Mouse (Mus musculus) G1E-ER4 (cell line): ENCODE results near the gene Parm1. TPM values are rescaled to one million over a fixed set of nuclear protein-coding genes. Genes with fewer than 3 reads are reported as not detected.

ENCODE experiments used
- GATA1 ChIP-seq: IDR thresholded peaks from one replicate; pipeline ENCODE4 v1.8.0; 2012; ENCODE audit warnings: low read length, inconsistent platforms
- polyA plus RNA-seq: library from polyadenylated mRNA; stranded (reverse); fragments of >175 nt; gene quantifications from 2 replicates; pipeline ENCODE4 v1.2.3, GENCODE M21; 2012

Gene Parm1
- polyA plus RNA-seq, 1 experiment: 3.4 TPM

DNA sequence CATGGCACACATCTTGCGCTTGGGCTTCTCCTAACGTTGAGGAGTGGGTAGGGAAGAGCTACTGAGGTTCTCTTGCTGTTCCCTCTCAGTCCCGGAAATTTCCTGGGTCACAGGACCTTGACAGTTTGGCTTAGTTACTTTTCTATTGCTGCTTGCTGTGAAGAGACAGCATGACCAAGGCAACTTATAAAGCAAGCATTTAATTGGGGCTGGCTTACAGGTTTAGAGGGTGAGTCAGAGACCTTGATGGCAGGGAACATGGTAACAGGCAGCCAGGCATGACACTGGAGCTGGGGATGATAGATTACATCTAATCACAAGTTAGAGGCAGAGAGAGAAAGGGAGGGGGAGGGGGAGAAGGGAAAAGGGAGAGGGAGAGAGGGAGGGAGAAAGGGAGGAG lies 44.0 kb downstream of the Parm1 start:
- TF ChIP-seq GATA1: no peak

DNA sequence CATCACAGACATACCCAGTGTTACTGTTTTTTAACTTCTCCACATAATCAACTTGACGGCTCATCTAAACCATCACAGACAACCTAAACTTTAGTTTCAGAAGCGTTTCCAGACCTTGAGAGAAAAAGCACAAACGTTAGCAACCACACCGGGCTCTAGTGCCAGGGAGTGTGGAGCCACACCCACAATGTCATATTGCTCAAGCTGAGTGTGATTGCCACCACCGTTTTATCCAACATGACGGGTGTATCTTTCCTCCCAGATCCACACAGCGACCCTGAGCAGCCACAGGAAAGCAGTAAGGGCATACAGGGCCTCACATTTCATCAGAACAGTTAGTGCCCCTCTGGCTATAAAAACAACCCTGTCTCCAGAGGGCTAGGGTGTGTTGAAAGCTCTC lies 45.1 kb downstream of the Parm1 start:
- no peak for TF ChIP-seq GATA1

DNA sequence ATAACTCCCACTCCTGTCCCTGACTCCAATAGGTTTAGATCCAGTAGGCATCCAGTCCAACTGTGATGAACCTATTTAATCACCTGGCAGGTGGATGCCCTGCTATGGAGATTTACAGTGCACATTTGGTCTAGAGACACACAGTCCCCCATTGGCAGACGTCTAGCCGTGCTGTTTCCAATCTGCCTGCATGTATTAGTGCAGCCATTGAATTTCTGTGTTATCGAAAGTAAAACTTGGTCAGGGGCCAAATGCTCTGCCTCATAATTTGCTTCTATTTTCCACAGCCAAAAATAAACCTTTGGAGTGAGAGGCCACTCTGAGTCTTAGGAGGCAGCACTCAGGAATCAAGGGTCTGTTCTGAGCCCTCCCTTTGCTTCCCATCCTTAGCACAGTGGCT lies 46.6 kb downstream of the Parm1 start:
- no peak for TF ChIP-seq GATA1

DNA sequence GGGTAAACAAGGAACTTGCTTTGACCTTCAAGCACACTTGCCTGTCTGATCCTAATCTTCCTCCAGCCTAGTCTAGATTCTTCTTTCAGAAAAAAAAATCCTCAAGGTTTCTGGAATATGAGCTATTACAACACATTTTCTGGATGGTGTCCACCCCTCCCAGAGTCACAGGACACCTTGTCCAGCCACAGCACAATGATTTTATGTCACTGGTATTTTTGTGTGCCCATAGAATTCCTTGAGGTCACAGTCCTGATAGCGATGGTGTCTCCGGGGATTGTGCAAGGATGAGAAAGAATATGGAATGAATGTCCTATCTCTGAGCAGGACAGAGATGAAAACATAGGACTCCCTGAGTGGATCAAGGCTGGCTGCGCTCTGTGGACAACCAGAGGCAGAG lies 48.0 kb downstream of the Parm1 start:
- TF ChIP-seq GATA1: no peak

DNA sequence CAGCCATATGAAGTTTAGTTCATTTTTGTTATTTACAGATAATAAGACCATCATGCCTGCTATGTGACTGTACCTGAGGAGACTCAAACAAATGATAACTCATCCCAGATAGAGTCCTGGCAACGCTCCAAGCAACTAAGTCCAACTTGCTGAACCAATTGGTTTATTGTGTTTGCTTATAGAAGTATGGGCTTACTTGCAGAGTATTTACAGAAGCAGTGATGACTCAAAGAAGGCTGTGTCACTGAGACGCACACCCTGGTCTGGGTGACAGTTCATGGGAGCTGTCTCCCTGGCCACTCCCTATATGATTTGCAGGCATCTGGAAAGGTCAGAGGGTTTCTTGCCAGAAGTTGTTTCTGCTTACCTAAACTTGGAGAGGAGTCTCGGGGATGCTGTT lies 49.2 kb downstream of the Parm1 start:
- no peak for TF ChIP-seq GATA1

DNA sequence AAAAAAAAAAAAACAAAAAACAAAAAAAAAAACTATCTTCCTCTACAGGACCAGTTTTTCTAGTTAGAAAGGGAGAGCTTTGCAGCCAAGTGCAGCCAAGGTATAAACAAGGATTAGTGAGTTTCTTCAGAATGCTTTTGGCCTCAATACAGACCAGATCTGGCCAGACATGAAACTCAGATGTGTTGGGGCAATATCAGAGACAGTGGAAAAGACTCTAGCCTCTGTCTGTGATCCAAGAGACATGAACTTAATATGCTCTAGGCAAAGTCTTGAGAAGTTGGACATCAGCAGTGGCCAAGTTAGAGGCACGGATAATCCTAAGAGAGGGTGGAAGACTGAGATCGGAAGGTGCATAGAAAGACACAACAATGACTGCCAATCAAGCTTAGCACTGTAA lies 56.8 kb downstream of the Parm1 start:
- TF ChIP-seq GATA1: no peak

DNA sequence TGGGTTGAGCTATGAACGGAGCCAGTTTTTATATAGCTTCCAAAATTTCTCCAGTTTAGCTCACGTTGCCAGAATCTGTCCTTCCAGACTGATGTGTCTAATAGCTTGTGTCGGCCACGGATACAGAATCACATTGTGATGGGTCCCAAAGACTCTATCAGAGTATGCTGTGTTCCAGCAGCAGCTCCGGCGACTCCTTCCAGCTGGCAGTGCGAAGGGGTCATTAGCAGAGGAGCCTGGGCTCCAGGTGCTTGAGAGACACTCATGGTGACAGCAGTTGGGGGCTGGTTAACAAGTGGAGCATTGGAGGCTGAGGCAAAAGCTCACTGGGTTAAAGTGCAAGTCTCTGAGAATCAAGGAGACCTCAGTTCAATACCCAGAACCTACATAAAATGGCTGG lies 61.5 kb downstream of the Parm1 start:
- TF ChIP-seq GATA1: no peak

DNA sequence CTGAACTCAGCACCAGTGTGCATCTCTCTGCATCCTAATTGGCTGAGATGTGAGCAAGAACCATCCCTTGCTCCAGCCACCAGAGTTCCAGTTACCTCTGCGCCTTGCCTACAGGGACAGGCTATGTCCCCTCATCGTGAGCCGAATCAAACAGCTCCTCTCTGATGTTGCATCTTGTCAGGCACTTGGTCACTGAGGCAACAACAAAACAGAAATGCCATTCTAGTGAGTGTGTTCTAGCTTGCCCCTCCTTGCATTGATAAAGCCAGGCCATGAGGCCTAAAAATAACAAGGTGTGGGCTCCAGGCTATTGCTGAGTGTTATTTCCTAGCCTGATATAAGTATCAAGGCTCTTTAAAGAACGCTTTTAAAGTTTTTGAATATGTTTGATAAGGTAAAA lies 64.4 kb downstream of the Parm1 start:
- no peak for TF ChIP-seq GATA1

DNA sequence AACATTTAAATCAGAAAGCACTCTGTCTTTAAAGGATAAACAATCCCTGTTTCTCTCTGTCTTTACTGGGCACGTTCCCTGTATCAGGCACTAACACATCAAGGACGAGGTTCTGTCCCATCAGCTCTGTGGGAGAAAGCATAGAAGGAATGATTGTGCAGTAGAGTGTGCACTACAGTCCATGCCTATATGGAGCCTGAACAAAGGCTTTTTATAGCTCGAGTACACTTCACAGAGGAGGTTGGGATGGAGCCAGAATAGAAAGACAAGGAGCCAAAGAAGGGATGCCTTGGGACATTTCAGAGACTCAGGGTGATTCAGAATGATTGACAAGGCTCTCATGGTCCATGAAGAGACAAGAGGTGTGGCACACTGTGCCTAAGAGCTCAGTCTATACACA lies 68.8 kb downstream of the Parm1 start:
- TF ChIP-seq GATA1: no peak

DNA sequence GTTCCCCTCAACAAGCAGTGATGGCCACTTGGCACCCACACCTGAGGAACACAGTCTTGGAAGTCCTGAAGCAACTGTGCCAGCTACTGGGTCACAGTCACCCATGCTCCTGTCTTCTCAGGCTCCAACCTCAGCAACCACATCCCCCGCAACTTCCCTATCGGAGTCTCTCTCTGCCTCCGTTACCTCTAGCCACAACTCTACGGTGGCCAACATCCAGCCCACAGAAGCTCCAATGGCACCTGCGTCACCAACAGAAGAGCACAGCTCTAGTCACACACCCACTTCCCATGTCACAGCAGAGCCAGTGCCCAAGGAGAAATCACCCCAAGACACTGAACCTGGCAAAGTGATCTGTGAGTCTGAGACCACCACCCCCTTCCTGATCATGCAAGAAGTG lies 76.7 kb downstream of the Parm1 start:
- TF ChIP-seq GATA1: no peak

DNA sequence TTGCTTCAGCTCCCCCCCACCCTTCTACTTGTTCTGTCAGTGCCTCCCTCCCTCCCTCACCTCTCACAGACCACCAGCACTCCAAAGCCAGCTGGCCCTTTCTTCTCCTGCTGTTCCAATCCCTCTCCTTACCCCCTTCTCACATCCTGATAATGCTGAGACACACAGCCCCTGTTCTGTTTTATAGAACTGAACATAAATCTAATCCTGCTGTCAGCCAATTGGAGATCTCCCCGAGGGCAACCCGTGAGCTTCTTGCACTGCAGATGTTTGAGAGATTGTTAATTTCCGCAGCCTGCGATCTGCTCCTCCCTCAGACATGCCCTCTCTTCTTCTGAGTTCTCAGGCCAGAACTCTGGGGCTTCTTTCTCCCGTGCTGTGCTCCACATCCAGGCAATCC lies 79.8 kb downstream of the Parm1 start:
- no peak for TF ChIP-seq GATA1

DNA sequence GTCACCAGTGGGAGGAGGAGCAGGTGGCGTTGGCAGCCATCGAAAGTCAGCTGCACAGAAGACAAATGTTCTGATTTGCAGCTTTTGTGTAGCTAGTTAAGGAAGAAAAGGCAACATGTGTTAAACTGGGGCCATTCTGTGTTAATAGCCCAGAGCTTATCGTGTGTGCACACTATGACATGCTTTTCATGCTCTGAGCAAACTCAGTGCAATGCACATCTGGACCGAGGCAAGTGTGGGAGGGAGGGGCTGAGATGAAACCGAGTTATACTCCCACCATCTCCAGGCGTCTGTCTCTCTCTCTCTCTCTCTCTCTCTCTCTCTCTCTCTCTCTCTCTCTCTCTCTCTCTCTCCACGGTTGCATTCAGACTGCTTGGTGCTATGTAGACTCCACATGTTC lies 82.4 kb downstream of the Parm1 start:
- TF ChIP-seq GATA1: no peak

DNA sequence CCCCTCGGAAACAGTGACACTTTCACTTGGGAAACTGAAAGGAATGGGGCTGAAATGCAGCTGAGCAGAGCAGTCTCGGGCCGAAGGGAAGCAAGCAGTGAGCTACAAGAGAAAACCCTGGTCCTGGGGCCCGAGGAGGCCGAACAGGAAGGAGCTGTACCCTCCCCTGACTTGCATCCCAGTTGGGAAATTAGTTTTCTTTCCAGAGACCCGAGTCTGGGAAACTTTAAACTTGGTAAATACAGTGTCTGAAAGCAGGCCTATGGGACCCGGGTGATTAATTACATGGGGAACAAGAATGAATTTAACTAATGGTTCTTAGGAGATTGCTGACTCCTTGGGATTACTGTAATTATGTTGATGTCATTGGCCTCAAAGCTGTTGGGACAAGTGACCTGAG lies 85.9 kb downstream of the Parm1 start:
- TF ChIP-seq GATA1: no peak

DNA sequence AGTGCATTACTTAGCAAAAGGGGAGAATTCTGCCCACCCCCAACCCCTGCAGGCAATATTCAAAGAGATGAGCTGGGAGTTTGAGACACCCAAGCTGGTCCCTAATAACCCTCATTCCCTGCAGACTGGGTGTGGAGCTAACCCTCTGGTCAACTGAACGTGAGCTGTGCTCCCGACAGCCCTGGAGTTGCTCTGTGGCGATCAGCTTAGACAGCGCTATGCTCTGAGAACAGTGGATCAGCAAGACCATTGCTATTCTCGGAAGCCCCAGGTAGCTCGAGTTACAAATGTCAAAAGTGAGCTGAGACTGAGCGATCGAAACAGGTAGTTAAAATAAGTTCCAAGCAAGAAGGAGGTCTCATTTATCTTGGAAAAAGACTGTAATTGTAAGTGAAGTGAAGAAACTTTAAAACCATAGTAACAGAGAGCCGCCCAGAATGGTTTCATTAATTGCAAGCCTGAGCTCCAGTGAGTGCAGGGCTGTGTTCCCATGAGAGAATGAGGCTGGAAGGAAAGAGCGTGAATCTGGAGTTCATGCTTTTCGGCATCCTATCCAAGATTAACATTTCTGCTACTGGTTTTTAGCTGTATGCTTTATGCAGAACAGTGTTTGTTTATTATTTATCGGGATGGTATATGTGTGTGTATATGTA lies 86.5 kb downstream of the Parm1 start:
- TF ChIP-seq GATA1: no peak

DNA sequence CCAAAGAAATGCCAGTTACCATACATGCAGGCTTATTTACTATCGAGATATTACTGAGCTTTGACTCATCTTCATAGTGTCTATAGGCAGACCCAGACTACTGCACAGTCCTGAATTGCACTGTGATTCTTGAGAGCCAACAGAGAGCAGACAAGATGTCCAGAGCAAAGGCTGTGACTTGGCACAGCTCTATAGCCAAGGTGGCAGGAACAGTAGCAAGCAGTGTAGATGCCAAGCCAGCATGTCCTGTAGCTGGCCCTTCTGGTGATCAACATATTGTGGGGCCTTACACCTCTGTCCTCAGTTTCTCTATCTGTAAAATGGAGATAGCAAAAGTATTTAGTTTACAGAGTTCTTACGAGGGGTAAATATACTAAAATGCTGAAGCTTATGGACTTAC lies 89.8 kb downstream of the Parm1 start:
- no peak for TF ChIP-seq GATA1

DNA sequence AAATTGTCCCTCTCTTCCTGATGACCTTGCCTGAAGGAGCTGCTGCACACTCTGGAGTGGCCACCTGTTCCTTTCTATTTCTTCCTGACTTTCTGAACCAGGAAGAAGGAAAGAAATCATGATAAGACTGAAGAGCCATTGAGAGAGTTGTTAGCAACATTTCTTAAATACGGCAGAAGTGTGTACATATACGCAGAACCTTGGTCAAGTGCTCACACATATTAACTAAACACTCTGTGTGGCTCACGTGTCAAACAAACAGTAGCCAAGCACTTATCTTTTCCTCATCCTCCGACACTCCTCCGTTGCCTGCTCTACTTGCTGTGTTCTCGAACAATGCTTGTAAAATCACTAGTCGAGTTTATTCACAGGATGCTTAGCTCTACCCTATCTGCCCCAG lies 90.4 kb downstream of the Parm1 start:
- no peak for TF ChIP-seq GATA1

DNA sequence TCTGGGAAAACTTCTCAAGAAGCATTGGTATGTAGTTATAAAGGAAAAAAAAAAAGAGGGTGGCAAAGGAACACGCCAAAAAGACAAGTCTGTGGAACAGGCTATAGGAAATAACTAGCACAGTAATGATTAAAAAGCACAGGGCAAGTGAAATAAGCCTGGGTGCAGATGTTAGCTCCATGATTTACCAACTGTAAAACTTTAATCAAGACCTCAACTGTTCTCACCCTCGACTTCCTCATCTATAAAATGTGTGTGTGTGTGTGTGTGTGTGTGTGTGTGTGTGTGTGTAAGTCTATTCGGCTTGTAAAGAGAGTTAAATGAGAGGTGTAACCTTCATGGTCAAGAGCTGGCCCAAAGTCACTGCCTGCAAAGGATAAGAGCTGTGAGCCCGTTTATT lies 91.6 kb downstream of the Parm1 start:
- no peak for TF ChIP-seq GATA1
